ENCODE assay signal across 10 mouse cellular contexts in genomic region chr7:16366133-16366646, GRCm38 (mm10). TPM values are rescaled to one million over a fixed set of nuclear protein-coding genes. Genes with fewer than 3 reads are reported as not detected.
DNase-seq lines count a peak whose midpoint lies in the region; ATAC-seq and TF ChIP-seq lines count a peak whose summit lies in the region.
"Had no signal": no experiment of that assay in that cellular context is flagged by ENCODE, and none has a peak within 500 bp of the region (broad histone marks: within the 10 kb centered on the region; RNA-seq: fewer than 3 reads in every experiment).

No protein-coding gene starts in this region.

- peaks cover 4% of the 10 kb centered on the region; the same call in 1 of the 2 replicates for H3K36me3 ChIP-seq in liver, adult 2 months (ENCODE audit: control insufficient read depth, insufficient read depth, low read length)
- H3K36me3 ChIP-seq in liver, embryonic 12.5 days, result peaks cover 98% of the 10 kb centered on the region
- H3K36me3 ChIP-seq in limb, embryonic 13.5 days, result peaks cover 92% of the 10 kb centered on the region
- H3K36me3 ChIP-seq in small intestine, adult 2 months (ENCODE audit: control insufficient read depth, insufficient read depth, low read length), result peaks cover 28% of the 10 kb centered on the region
- peaks cover 80% of the 10 kb centered on the region for H3K36me3 ChIP-seq in midbrain, embryonic 14.5 days (ENCODE audit: control insufficient read depth, insufficient read depth, low read length)

- H3K27ac ChIP-seq in liver, adult 2 months (replicated peaks; ENCODE audit: insufficient read depth, low read depth, low read length), result peak overlapping the region; percentile 82
- H3K27ac ChIP-seq in liver, embryonic 12.5 days, result no peak overlapping the region
- 0 out of 2 replicates have a peak overlapping the region, but pooled peaks have one; percentile 6 for H3K27ac ChIP-seq in limb, embryonic 13.5 days
- H3K27ac ChIP-seq in small intestine, adult 2 months (ENCODE audit: insufficient read depth, low read depth, low read length), result peak overlapping the region; percentile 97
- H3K27ac ChIP-seq in midbrain, embryonic 14.5 days (replicated peaks; ENCODE audit: low read depth, low read length), result no peak overlapping the region
- H3K27ac ChIP-seq: lung, embryonic 15.5 days had no signal

- H3K9ac ChIP-seq in liver, adult 2 months (ENCODE audit: low read depth, low read length), result peak overlapping the region; percentile 16
- H3K9ac ChIP-seq in liver, embryonic 12.5 days, result no peak overlapping the region
- H3K9ac ChIP-seq in limb, embryonic 13.5 days, result no peak overlapping the region
- H3K9ac ChIP-seq in midbrain, embryonic 14.5 days (replicated peaks; ENCODE audit: low read length), result no peak overlapping the region
- H3K9ac ChIP-seq: lung, embryonic 15.5 days had no signal

- H3K79me2 ChIP-seq in liver, adult 2 months (ENCODE audit: control insufficient read depth, insufficient read depth, low read length), result no peaks in the 10 kb centered on the region

- H3K27me3 ChIP-seq in liver, adult 2 months (ENCODE audit: control insufficient read depth, insufficient read depth, low read length), result no peaks in the 10 kb centered on the region
- no peaks in the 10 kb centered on the region for H3K27me3 ChIP-seq in liver, embryonic 12.5 days (replicated peaks)
- no peaks in the 10 kb centered on the region for H3K27me3 ChIP-seq in limb, embryonic 13.5 days
- no peaks in the 10 kb centered on the region for H3K27me3 ChIP-seq in small intestine, adult 2 months (ENCODE audit: control insufficient read depth, insufficient read depth, low read length)
- no peaks in the 10 kb centered on the region; the same call in 1 of the 2 replicates for H3K27me3 ChIP-seq in midbrain, embryonic 14.5 days (ENCODE audit: control insufficient read depth, insufficient read depth, low read length)
- H3K27me3 ChIP-seq: lung, embryonic 15.5 days had no signal

- no peak for TF ChIP-seq CTCF in liver, adult 2 months (IDR thresholded peaks at IDR 0.05; ENCODE audit: low read depth, low read length)
- TF ChIP-seq CTCF in small intestine, adult 2 months (IDR thresholded peaks at IDR 0.05; ENCODE audit: extremely low read depth, insufficient read length, insufficient replicate concordance, low read depth, low read length), result no peak

- peaks cover 15% of the 10 kb centered on the region; the same call in 1 of the 2 replicates for H3K4me1 ChIP-seq in liver, adult 2 months (ENCODE audit: control insufficient read depth, insufficient read depth, low read length)
- peaks cover 21% of the 10 kb centered on the region for H3K4me1 ChIP-seq in liver, embryonic 12.5 days
- H3K4me1 ChIP-seq in limb, embryonic 13.5 days, result no peaks in the 10 kb centered on the region
- peaks cover 27% of the 10 kb centered on the region; the same call in 1 of the 2 replicates for H3K4me1 ChIP-seq in small intestine, adult 2 months (ENCODE audit: control insufficient read depth, insufficient read depth, insufficient read length, low read length)
- peaks cover 5% of the 10 kb centered on the region; the same call in 1 of the 2 replicates for H3K4me1 ChIP-seq in midbrain, embryonic 14.5 days (ENCODE audit: control insufficient read depth, insufficient read depth, low read length)

- no peaks in the 10 kb centered on the region for H3K9me3 ChIP-seq in liver, embryonic 12.5 days (replicated peaks)
- H3K9me3 ChIP-seq in limb, embryonic 13.5 days, result no peaks in the 10 kb centered on the region
- H3K9me3 ChIP-seq in midbrain, embryonic 14.5 days (ENCODE audit: control insufficient read depth, low read length), result no peaks in the 10 kb centered on the region
- H3K9me3 ChIP-seq: lung, embryonic 15.5 days had no signal

- H3K4me3 ChIP-seq in liver, adult 2 months (ENCODE audit: insufficient read depth, low read depth, low read length), result peak overlapping the region; percentile 8; the same call in 1 of the 2 replicates
- H3K4me3 ChIP-seq in liver, embryonic 12.5 days, result no peak overlapping the region
- H3K4me3 ChIP-seq in limb, embryonic 13.5 days, result no peak overlapping the region
- no peak overlapping the region for H3K4me3 ChIP-seq in small intestine, adult 2 months (ENCODE audit: low read depth, low read length)
- H3K4me3 ChIP-seq in midbrain, embryonic 14.5 days (replicated peaks; ENCODE audit: low read depth, low read length), result no peak overlapping the region
- H3K4me3 ChIP-seq: lung, embryonic 15.5 days had no signal

- no peak for ATAC-seq in liver, embryonic 12.5 days
- no peak for ATAC-seq in limb, embryonic 13.5 days (ENCODE audit: low FRiP score, low read depth)
- no peak for ATAC-seq in midbrain, embryonic 14.5 days (ENCODE audit: low FRiP score, low TSS enrichment)
- ATAC-seq in erythroid progenitor cell, adult 5-6 weeks (replicated peaks; ENCODE audit: low FRiP score, poor library complexity, severe bottlenecking), result no peak

- DNase-seq in liver, adult 2 months (ENCODE audit: extremely low read depth, low read depth, low spot score), result peak; percentile 92
- DNase-seq in adrenal gland, adult 8-10 months, result peak; percentile 28
- DNase-seq in midbrain, embryonic 14.5 days, result no peak
- no peak for DNase-seq in layer of hippocampus, postnatal 36 days
- DNase-seq: right cerebral cortex, postnatal 4 days had no signal

- H3K4me2 ChIP-seq in liver, embryonic 12.5 days, result no peak overlapping the region
- H3K4me2 ChIP-seq in limb, embryonic 13.5 days (replicated peaks), result no peak overlapping the region
- no peak overlapping the region for H3K4me2 ChIP-seq in midbrain, embryonic 14.5 days (ENCODE audit: low read length)
- H3K4me2 ChIP-seq: lung, embryonic 15.5 days had no signal

- WGBS in liver, adult 2 months, result 28% methylated on average over 10 of the region's 10 CpGs
- WGBS in liver, embryonic 12.5 days (ENCODE audit: insufficient replicate concordance), result 80% methylated on average over 10 of the region's 10 CpGs
- 67% methylated on average over 10 of the region's 10 CpGs for WGBS in limb, embryonic 13.5 days
- WGBS in small intestine, adult 2 months, result 31% methylated on average over 10 of the region's 10 CpGs
- WGBS in midbrain, embryonic 14.5 days, result 77% methylated on average over 10 of the region's 10 CpGs

- no peak for TF ChIP-seq POLR2A in liver, adult 2 months (IDR thresholded peaks at IDR 0.05; ENCODE audit: extremely low read depth, insufficient read depth, low read length)
- no peak; the same call in 1 of the 2 replicates for TF ChIP-seq POLR2A in small intestine, adult 2 months (IDR thresholded peaks at IDR 0.05; ENCODE audit: low read depth, low read length)

RNA-seq across cellular contexts. Expression of gene Sae1, which starts 21.4 kb away (rescaled TPM):
- total RNA-seq in liver, adult 2 months (2014; rRNA removed), result 15.8 and 16.1 TPM in 2 replicates
- polyA plus RNA-seq in liver, adult 2 months (2012; rRNA removed), result 11.5 and 25.8 TPM in 2 replicates
- polyA plus RNA-seq in liver, embryonic 12.5 days (2016; fragmentation: Nextera tagmentation; extraction: Ambion mirVana), result 182 and 187 TPM in 2 replicates
- total RNA-seq in adrenal gland, adult 8-10 months (2022), result 10 to 100 TPM; 64.0 to 78.2 (median 67.5) TPM
- polyA plus RNA-seq in limb, embryonic 13.5 days (2015; fragmentation: Nextera tagmentation; extraction: Ambion mirVana), result 359 and 362 TPM in 2 replicates
- polyA plus RNA-seq in small intestine, adult 2 months (2012; rRNA removed), result 9.8 and 15.0 TPM in 2 replicates
- polyA plus RNA-seq in midbrain, embryonic 14.5 days (2014; fragmentation: Nextera tagmentation; extraction: Ambion mirVana), result 178 and 240 TPM in 2 replicates
- 36.5 and 43.6 TPM in 2 replicates for total RNA-seq in erythroid progenitor cell, adult 5-6 weeks (2015; ENCODE audit: low replicate concordance)
- total RNA-seq in erythroid progenitor cell, adult 5-6 weeks (2017; ENCODE audit: low replicate concordance), result 113 and 196 TPM in 2 replicates
- total RNA-seq in layer of hippocampus, postnatal 36 days (2021), result 10 to 100 TPM; 88.7 to 97.5 TPM

RNA-seq across cellular contexts. Expression of gene Zc3h4, which starts 34.5 kb away (rescaled TPM):
- 5.2 and 7.5 TPM in 2 replicates for total RNA-seq in liver, adult 2 months (2014; rRNA removed)
- polyA plus RNA-seq in liver, adult 2 months (2012; rRNA removed), result 11.1 and 14.3 TPM in 2 replicates
- 14.5 and 17.6 TPM in 2 replicates for polyA plus RNA-seq in liver, embryonic 12.5 days (2016; fragmentation: Nextera tagmentation; extraction: Ambion mirVana)
- total RNA-seq in adrenal gland, adult 8-10 months (2022), result 10 to 100 TPM; 43.4 to 47.5 (median 46.2) TPM
- 18.2 and 18.5 TPM in 2 replicates for polyA plus RNA-seq in limb, embryonic 13.5 days (2015; fragmentation: Nextera tagmentation; extraction: Ambion mirVana)
- polyA plus RNA-seq in small intestine, adult 2 months (2012; rRNA removed), result 23.3 and 60.6 TPM in 2 replicates
- 17.1 and 19.2 TPM in 2 replicates for polyA plus RNA-seq in midbrain, embryonic 14.5 days (2014; fragmentation: Nextera tagmentation; extraction: Ambion mirVana)
- total RNA-seq in erythroid progenitor cell, adult 5-6 weeks (2015; ENCODE audit: low replicate concordance), result 43.6 and 44.0 TPM in 2 replicates
- 89.2 and 100.0 TPM in 2 replicates for total RNA-seq in erythroid progenitor cell, adult 5-6 weeks (2017; ENCODE audit: low replicate concordance)
- total RNA-seq in layer of hippocampus, postnatal 36 days (2021), result 10 to 100 TPM; 54.7 to 60.4 TPM

RNA-seq across cellular contexts. Expression of gene Bbc3, which starts 58.0 kb away (rescaled TPM):
- total RNA-seq in liver, adult 2 months (2014; rRNA removed), result 6.0 and 7.2 TPM in 2 replicates
- polyA plus RNA-seq in liver, adult 2 months (2012; rRNA removed), result 15.2 and 27.9 TPM in 2 replicates
- 5.9 and 7.6 TPM in 2 replicates for polyA plus RNA-seq in liver, embryonic 12.5 days (2016; fragmentation: Nextera tagmentation; extraction: Ambion mirVana)
- 10 to 100 TPM in 1 of 4 experiments, 1 to 10 TPM in 3; 4.3 to 10.1 (median 5.2) TPM for total RNA-seq in adrenal gland, adult 8-10 months (2022)
- polyA plus RNA-seq in limb, embryonic 13.5 days (2015; fragmentation: Nextera tagmentation; extraction: Ambion mirVana), result 5.0 and 5.1 TPM in 2 replicates
- polyA plus RNA-seq in small intestine, adult 2 months (2012; rRNA removed), result 8.3 and 50.9 TPM in 2 replicates
- polyA plus RNA-seq in midbrain, embryonic 14.5 days (2014; fragmentation: Nextera tagmentation; extraction: Ambion mirVana), result 16.8 and 24.8 TPM in 2 replicates
- total RNA-seq in erythroid progenitor cell, adult 5-6 weeks (2015; ENCODE audit: low replicate concordance), result 0.42 and 3.2 TPM in 2 replicates
- 0.76 and 2.6 TPM in 2 replicates for total RNA-seq in erythroid progenitor cell, adult 5-6 weeks (2017; ENCODE audit: low replicate concordance)
- 10 to 100 TPM; 11.3 to 13.0 TPM for total RNA-seq in layer of hippocampus, postnatal 36 days (2021)

Comparison
In these comparisons a context has a peak if more than half of its experiments do, and no peak if none do; other contexts are left out.
1. H3K27ac ChIP-seq: peak in liver, adult 2 months (single experiment), limb, embryonic 13.5 days (single experiment) and small intestine, adult 2 months (single experiment); none in liver, embryonic 12.5 days (single experiment) and midbrain, embryonic 14.5 days (single experiment).
2. DNase-seq: peak in liver, adult 2 months (single experiment) and adrenal gland, adult 8-10 months (single experiment); none in midbrain, embryonic 14.5 days (single experiment) and layer of hippocampus, postnatal 36 days (0 of 2).